Mouse (Mus musculus) embryonic fibroblast, embryonic 13.5 days (primary cell): ENCODE measurements around the gene Narfl.
A peak's percentile ranks its signal among the peaks of the same experiment; 100 is the strongest.

Source experiments
- CTCF ChIP-seq: IDR thresholded peaks from 2 replicates; pipeline ENCODE4 v1.5.1; 2011; ENCODE audit warnings: mild to moderate bottlenecking, control low read depth, low read length, moderate library complexity, borderline replicate concordance; ENCODE audit not compliant: insufficient read depth
- POLR2A ChIP-seq: IDR thresholded peaks from 2 replicates; pipeline ENCODE4 v1.6.1; 2011; ENCODE audit warnings: low read depth, mild to moderate bottlenecking, control low read depth, low read length, moderate library complexity

DNA sequence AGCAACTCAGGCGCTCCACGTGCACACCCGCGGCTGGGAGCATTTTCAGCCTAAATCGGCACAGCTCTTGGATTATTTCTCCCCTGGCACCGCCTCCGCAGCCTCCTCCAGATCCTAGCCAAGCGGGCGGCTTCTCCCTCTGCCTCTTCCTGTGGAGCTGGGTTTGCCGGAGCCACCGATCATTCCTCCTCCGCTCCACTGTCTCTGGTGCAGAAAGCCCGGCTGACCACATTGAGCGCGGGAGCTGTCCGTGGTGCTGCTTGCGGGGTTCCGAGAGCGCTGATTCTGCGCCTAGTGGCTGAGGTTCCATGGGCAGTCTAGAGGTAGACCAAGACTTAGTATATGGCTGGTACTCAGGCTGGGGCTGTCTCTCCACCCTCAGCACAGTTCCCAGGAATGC lies 39.9 kb downstream of the Narfl start:
- TF ChIP-seq CTCF (peak; percentile 56; the same call in 1 of the 2 replicates), POLR2A (no peak)
